Comparison of ENCODE assay signal across 1 mouse cellular context in the genomic region with DNA sequence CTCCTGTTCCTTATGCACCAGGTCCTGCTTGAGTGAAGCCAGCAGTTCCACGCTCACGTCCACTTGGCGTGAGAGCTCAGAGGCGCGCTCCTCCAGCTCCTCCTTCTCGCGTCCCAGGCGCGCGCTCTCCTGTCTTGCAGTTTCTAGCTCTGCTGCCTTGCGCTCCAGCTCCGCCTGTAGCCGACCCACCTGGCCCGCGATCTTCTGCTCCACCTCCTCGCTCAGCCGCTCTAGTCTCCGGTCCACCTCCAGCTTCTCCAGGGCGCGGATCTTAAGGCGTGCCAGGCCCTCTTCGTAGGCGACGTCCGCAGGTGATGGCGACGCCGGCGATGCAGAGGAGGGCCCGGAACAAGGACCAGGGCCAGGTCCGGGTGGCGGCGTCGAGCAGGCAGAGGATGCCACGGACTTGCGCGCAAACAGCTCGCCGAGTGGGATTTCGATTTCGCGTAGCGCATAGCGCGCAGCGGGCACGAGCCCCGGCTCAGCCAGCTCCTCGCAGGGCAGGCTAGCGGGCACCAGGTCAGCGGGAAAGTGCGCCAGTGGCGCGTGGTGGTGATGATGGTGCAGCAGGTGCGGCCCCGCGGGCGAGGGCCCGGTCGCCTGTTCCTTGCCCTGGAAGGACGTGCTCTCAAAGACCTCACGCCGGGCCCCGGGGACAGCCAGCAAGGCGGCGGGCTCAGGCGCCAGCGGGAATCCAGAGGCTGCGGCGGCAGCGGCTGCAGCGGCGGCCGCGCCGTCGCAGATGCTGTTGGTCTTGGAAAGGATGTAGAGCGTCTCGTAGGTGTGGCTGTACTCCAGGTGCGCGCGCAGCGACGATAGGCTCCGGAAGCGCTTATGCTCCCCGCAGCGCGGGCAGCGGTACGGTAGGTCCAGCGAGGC.
TF ChIP-seq lines count a peak whose summit lies in the region.

No protein-coding gene starts in this region.

TF ChIP-seq in ES-E14, 5 proteins besides CTCF, POLR2A, EP300 and RAD21:
- no peak for TF ChIP-seq ZC3H11A (IDR thresholded peaks at IDR 0.05; ENCODE audit: borderline replicate concordance, low read depth, low read length)
- TF ChIP-seq ZNF384 (IDR thresholded peaks at IDR 0.05; ENCODE audit: low read depth, low read length) = no peak
- no peak for TF ChIP-seq HCFC1 (IDR thresholded peaks at IDR 0.05; ENCODE audit: borderline replicate concordance, insufficient read depth, low read length)
- no peak for TF ChIP-seq CHD2 (IDR thresholded peaks at IDR 0.05; ENCODE audit: low read depth, low read length)
- no peak for TF ChIP-seq MAFK (IDR thresholded peaks at IDR 0.05; ENCODE audit: insufficient read depth, low read depth, low read length)
